Mouse (Mus musculus) adrenal gland, postnatal 14 days (tissue): ENCODE data around the gene Hps4. TPM values are rescaled to one million over a fixed set of nuclear protein-coding genes. Genes with fewer than 3 reads are reported as not detected.
A peak's percentile ranks its signal among the peaks of the same experiment; 100 is the strongest.

Experiments used
- DNase-seq: peaks from one replicate; pipeline ENCODE4 v3.0.0; 2021; ENCODE audit warnings: mixed read lengths
- total RNA-seq: library from RNA; stranded (reverse); gene quantifications from 2 replicates; pipeline ENCODE4 v1.2.3, GENCODE M21; 2021

The Hps4 gene
- total RNA-seq, 1 experiment from 2014 or later, result 40.5 TPM

GRCm38 (mm10) chr5:112367338-112367737 is 24.5 kb downstream of the Hps4 start:
- no peak for DNase-seq

GRCm38 (mm10) chr5:112367929-112368328 is 25.0 kb downstream of the Hps4 start:
- DNase-seq, result no peak

GRCm38 (mm10) chr5:112368666-112369065 is 25.8 kb downstream of the Hps4 start:
- no peak for DNase-seq

GRCm38 (mm10) chr5:112369326-112369725 is 26.4 kb downstream of the Hps4 start:
- DNase-seq, result no peak

- DNase-seq, result no peak
Observed at GRCm38 (mm10) chr5:112370236-112370813, 27.4 kb downstream of the Hps4 start.

- no peak for DNase-seq
Observed at GRCm38 (mm10) chr5:112371933-112372332, 29.1 kb downstream of the Hps4 start.

GRCm38 (mm10) chr5:112376111-112376510 is 33.2 kb downstream of the Hps4 start:
- DNase-seq, result no peak

- no peak for DNase-seq
Observed at GRCm38 (mm10) chr5:112377380-112377779, 34.5 kb downstream of the Hps4 start.

- DNase-seq, result peak; percentile 84
Observed at GRCm38 (mm10) chr5:112378716-112379115, 35.8 kb downstream of the Hps4 start.

GRCm38 (mm10) chr5:112381154-112381553 is 38.3 kb downstream of the Hps4 start:
- peak; percentile 67 for DNase-seq

GRCm38 (mm10) chr5:112382042-112382441 is 39.2 kb downstream of the Hps4 start:
- no peak for DNase-seq

- DNase-seq, result peak; percentile 85
Observed at GRCm38 (mm10) chr5:112382641-112383330, 39.9 kb downstream of the Hps4 start.

- DNase-seq, result no peak
Observed at GRCm38 (mm10) chr5:112384805-112385472, 42.1 kb downstream of the Hps4 start.

- DNase-seq, result no peak
Observed at GRCm38 (mm10) chr5:112385973-112386372, 43.1 kb downstream of the Hps4 start.

GRCm38 (mm10) chr5:112389352-112389751 is 46.5 kb downstream of the Hps4 start:
- DNase-seq, result no peak

GRCm38 (mm10) chr5:112391002-112391401 is 48.1 kb downstream of the Hps4 start:
- DNase-seq, result no peak

- no peak for DNase-seq
Observed at GRCm38 (mm10) chr5:112391676-112392323, 48.9 kb downstream of the Hps4 start.

GRCm38 (mm10) chr5:112393741-112394414 is 51.0 kb downstream of the Hps4 start:
- no peak for DNase-seq

- DNase-seq, result no peak
Observed at GRCm38 (mm10) chr5:112394415-112394763, 51.5 kb downstream of the Hps4 start.

GRCm38 (mm10) chr5:112394779-112395443 is 52.0 kb downstream of the Hps4 start, which contains the start of gene Asphd2:
Gene Asphd2 (minus strand): TSS chr5:112394866.
- DNase-seq, result peak; percentile 63

GRCm38 (mm10) chr5:112396066-112396465 is 53.2 kb downstream of the Hps4 start:
- no peak for DNase-seq

- DNase-seq, result peak; percentile 36
Observed at GRCm38 (mm10) chr5:112399284-112399683, 56.4 kb downstream of the Hps4 start.
